Mouse (Mus musculus) forebrain, postnatal 0 days (tissue): ENCODE data around the gene Noxred1. TPM values are rescaled to one million over a fixed set of nuclear protein-coding genes. Genes with fewer than 3 reads are reported as not detected.
A peak's percentile ranks its signal among the peaks of the same experiment; 100 is the strongest.

Experiments
- ATAC-seq: fragments of 200-750 bp; cut with Nextera tagmentation; 2 replicates; pipeline ENCODE4 v1.8.0; 2017; ENCODE audit warnings: mild to moderate bottlenecking, moderate library complexity
- DNase-seq: peaks from one replicate; pipeline ENCODE4 v3.0.0-alpha.2; 2015
- H3K27ac ChIP-seq: fragments of 300-500 bp; sonication (generic); 2 replicates; pipeline ENCODE4 v1.5.1; 2014; ENCODE audit warnings: low read depth, mild to moderate bottlenecking, antibody characterized with exemption, low read length, moderate library complexity, mixed read lengths
- H3K27me3 ChIP-seq: fragments of 300-500 bp; sonication (generic); 2 replicates; pipeline ENCODE4 v1.6.1; 2014; ENCODE audit warnings: mild to moderate bottlenecking, low read length, mixed read lengths; ENCODE audit not compliant: insufficient read depth
- H3K36me3 ChIP-seq: fragments of 300-500 bp; sonication (generic); 2 replicates; pipeline ENCODE4 v1.6.1; 2014; ENCODE audit warnings: mild to moderate bottlenecking, moderate library complexity; ENCODE audit not compliant: insufficient read depth
- H3K4me1 ChIP-seq: fragments of 300-500 bp; sonication (generic); 2 replicates; pipeline ENCODE4 v1.6.1; 2014; ENCODE audit warnings: antibody characterized with exemption; ENCODE audit not compliant: insufficient read depth
- H3K4me2 ChIP-seq: fragments of 300-500 bp; sonication (generic); 2 replicates; pipeline ENCODE4 v1.6.1; 2014; ENCODE audit warnings: low read depth, mild to moderate bottlenecking, moderate library complexity
- H3K4me3 ChIP-seq: fragments of 300-500 bp; sonication (generic); 2 replicates; pipeline ENCODE4 v1.5.1; 2014; ENCODE audit warnings: low read depth, low read length, mixed read lengths
- H3K9ac ChIP-seq: fragments of 300-500 bp; sonication (generic); 2 replicates; pipeline ENCODE4 v1.6.1; 2014; ENCODE audit warnings: mild to moderate bottlenecking
- H3K9me3 ChIP-seq: fragments of 300-500 bp; sonication (generic); 2 replicates; pipeline ENCODE4 v1.6.1; 2016; ENCODE audit warnings: low read length
- CTCF ChIP-seq: sonication (generic); IDR thresholded peaks from 2 replicates; pipeline ENCODE4 v1.5.1; 2016; ENCODE audit warnings: antibody characterized with exemption, control low read depth, low read depth
- WGBS: fragments of 180-500 bp; shearing (Covaris S2); extraction: QIAGEN DNeasy Blood & Tissue Kit; methylation state at CpG from one replicate; pipeline ENCODE4 v1.1.7; 2014; 5-methylcytosine and 5-hydroxymethylcytosine counted together
- polyA plus RNA-seq: library from polyadenylated mRNA; unstranded; fragments of >200 nt; fragmentation: Nextera tagmentation; extraction: Ambion mirVana; gene quantifications from 2 replicates; pipeline ENCODE4 v1.2.1, GENCODE M21; 2015
- total RNA-seq: library from RNA; depleted of rRNA; stranded (reverse); fragments of >200 nt; gene quantifications from 2 replicates; pipeline ENCODE4 v1.2.3, GENCODE M21; 2014

The Noxred1 gene
- total and polyA plus RNA-seq, 2 experiments from 2014 or later: 0.21 to 0.48 TPM

DNA sequence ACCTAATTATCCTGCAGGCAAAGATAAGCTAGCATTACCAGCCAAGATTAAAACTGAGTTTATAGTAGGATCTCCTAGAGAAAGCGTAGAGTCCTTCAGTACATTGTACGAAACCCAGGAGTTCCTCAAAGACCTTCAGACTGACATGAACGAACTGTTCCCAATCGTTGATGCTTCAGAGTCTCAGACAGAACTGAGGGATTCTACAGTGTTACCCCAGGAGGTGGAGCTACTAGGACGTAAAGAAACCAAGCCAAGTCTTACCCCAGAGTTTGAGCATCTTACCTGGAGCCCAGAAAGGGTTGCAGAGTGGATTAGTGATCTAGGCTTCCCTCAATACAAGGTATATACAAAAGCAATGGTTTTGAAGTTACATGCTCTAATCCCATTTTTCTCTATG is 36.8 kb downstream of the Noxred1 start:
- Histone ChIP-seq H3K27ac (no peak overlapping the region), H3K9ac (no peak overlapping the region), H3K36me3 (no peaks in the 10 kb centered on the region), H3K4me1 (peaks cover 8% of the 10 kb centered on the region; the same call in 1 of the 2 replicates), H3K27me3 (no peaks in the 10 kb centered on the region), H3K4me2 (no peak overlapping the region), H3K9me3 (no peaks in the 10 kb centered on the region), H3K4me3 (no peak overlapping the region)
- no peak for TF ChIP-seq CTCF
- DNase-seq: no peak
- no peak for ATAC-seq
- 71% methylated on average over 5 of the region's 5 CpGs for WGBS

DNA sequence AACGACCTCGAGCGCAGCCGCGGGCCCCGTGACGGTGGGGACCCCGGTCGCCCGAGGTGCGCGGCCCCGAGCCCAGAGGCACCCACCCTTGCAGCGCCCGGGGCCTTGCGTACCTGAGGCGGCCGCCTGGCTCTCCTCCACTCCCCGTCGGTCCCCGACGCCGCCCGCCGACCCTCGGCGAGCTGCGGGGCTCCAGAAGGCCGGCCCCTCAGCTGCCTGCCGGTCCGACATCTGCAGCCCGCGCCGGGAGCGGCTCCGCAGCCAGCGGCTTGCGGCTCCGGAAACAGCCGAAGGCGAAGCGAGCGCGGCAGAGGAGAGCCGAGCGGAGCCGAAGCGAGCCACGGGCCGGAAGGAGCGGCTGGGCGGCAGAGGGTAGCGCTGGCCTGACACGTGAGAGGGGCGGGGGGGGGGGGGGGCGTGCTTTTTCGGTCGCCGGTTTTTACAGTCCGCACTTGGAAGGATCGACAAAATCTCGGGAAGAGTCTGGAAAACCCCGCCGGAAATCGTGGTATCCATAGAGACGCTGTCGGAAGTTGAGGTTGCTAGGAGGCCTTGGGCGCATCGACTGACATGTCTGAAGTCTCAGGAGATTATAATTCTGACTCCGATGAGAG is 38.5 kb downstream of the Noxred1 start, which contains the start of gene Tmed8:
Gene Tmed8 (minus strand): TSS at position 482 of the 614 bp plus-strand sequence.
- WGBS: 2% methylated on average over 68 of the region's 70 CpGs
- Histone ChIP-seq H3K9me3 (no peaks in the 10 kb centered on the region), H3K27me3 (no peaks in the 10 kb centered on the region), H3K36me3 (no peaks in the 10 kb centered on the region), H3K4me3 (peak within 1 kb of the TSS; percentile 91), H3K4me2 (peak within 1 kb of the TSS; percentile 81), H3K27ac (peak within 1 kb of the TSS; percentile 95), H3K9ac (peak within 1 kb of the TSS; percentile 92), H3K4me1 (peaks cover 8% of the 10 kb centered on the region; the same call in 1 of the 2 replicates)
- TF ChIP-seq CTCF: no peak
- peak; percentile 94 for ATAC-seq
- DNase-seq: peak; percentile 91

DNA sequence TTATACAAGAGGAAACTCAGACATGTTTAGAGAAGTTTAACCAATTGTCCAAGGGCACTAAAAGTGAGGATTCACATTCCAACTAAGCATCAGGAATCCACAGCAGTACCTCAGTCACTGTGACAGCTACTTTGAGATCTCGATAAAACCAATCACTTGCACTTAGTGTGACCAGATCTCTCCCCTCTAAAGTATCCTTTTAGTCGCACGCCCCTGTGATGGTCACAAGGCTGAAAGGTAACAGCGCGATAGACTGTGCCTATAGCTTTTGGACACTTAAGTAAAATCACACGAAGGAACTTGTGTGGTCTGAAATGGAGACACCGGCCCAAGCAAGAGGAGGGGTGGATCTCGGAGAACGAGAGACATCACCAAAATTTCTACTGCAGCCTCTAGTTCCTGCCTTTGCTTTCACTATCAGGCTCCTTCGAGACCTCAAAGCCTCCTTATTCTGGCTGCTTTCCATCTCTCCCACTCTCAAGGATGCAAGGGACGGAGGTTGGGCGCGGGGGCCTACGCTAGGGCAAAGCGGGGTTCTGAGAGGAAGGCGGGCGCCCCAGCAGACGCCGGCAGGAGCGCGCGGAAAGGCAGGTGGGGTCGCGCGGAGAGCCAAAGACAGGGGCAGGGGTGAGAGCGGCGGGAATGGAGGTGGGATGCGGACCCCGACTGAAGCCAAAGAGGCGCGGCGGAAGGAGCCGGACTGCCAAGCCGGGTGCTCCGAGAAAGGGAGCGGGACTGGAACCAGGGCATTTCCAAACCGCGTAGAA is 39.1 kb downstream of the Noxred1 start, which contains the start of gene Samd15:
Gene Samd15 (plus strand): TSS at position 518 of the 767 bp plus-strand sequence.
- Histone ChIP-seq H3K9me3 (no peaks in the 10 kb centered on the region), H3K4me1 (peaks cover 8% of the 10 kb centered on the region; the same call in 1 of the 2 replicates), H3K27me3 (no peaks in the 10 kb centered on the region), H3K4me2 (peak within 1 kb of the TSS; percentile 81), H3K36me3 (no peaks in the 10 kb centered on the region), H3K27ac (peak within 1 kb of the TSS; percentile 95), H3K4me3 (peak within 1 kb of the TSS; percentile 91), H3K9ac (peak within 1 kb of the TSS; percentile 92)
- no peak for TF ChIP-seq CTCF
- DNase-seq (peak; percentile 60), ATAC-seq (peak; percentile 56)
- WGBS: 2% methylated on average over 36 of the region's 38 CpGs

DNA sequence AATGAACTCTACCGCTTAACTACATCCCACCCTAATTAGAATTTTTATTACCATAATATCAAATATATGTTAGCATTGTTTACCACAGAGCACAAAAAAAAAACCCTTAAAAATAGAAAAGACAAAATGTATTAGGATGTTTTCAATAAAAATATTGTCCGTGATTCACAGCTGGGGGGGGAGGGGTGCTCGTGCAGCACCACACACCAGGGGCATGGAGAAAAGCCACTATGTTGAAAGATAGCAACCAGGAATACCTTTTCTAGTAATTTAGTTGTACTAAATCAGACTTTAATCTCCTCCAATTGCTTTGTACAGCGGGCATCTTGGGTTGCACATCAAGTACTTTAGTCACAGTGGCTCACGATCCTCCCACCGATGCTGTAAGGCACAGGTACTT is 39.7 kb downstream of the Noxred1 start:
- 42% methylated on average over 6 of the region's 6 CpGs for WGBS
- ATAC-seq (no peak), DNase-seq (no peak)
- Histone ChIP-seq H3K4me1 (peaks cover 8% of the 10 kb centered on the region; the same call in 1 of the 2 replicates), H3K27ac (no peak overlapping the region), H3K36me3 (no peaks in the 10 kb centered on the region), H3K27me3 (no peaks in the 10 kb centered on the region), H3K4me3 (peak overlapping the region; percentile 91), H3K9me3 (no peaks in the 10 kb centered on the region), H3K9ac (peak overlapping the region; percentile 92), H3K4me2 (peak overlapping the region; percentile 81)
- no peak for TF ChIP-seq CTCF

DNA sequence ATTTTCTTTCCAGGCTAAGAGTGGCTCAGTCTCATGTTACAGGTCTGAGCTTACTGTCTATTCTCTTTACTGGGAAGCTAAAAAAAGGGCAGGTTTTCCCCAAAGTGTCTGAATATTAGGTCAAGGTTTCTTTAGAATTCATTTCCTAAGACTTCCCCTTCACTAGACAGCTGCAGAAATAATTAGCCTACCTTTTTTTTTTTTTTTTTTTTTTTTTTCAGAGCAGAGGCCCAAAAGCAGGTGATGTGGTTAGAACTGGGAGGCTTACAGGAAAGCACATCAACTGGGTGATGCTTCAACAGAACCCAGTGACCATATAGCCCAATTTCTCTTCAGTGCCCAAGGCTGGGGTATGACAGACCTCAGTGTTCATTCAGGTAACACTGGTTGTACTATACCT is 42.2 kb downstream of the Noxred1 start:
- no peak overlapping the region for H3K27ac ChIP-seq
- H3K36me3 ChIP-seq: no peaks in the 10 kb centered on the region
- no peak overlapping the region for H3K4me3 ChIP-seq
- no peak overlapping the region for H3K9ac ChIP-seq
- peaks cover 8% of the 10 kb centered on the region; the same call in 1 of the 2 replicates for H3K4me1 ChIP-seq
- H3K27me3 ChIP-seq: no peaks in the 10 kb centered on the region
- no peaks in the 10 kb centered on the region for H3K9me3 ChIP-seq
- H3K4me2 ChIP-seq: no peak overlapping the region
- TF ChIP-seq CTCF: no peak
- DNase-seq (no peak), ATAC-seq (no peak)

DNA sequence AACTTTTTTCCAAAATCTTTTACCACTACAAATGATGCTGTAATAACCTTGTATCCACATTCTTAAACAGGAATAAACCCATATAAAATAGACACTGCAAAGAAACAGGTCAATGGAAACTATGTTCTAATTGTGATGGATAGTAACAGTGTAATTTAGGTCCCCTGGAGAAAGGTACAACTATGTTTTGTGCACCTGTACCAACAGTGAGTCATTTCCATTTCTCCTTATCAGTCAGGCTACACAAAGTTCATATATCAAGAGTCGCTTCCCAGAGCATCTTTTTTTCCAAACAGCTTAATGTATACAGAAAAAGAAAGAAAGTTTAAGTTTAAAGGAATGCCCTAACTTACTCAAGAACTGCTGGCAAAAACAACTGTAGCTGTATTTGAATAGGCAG is 43.5 kb downstream of the Noxred1 start:
- H3K27me3 ChIP-seq: no peaks in the 10 kb centered on the region
- H3K27ac ChIP-seq: no peak overlapping the region
- H3K36me3 ChIP-seq: no peaks in the 10 kb centered on the region
- WGBS: 84% methylated on average over 1 of the region's 1 CpGs
- H3K9ac ChIP-seq: no peak overlapping the region
- no peak overlapping the region for H3K4me3 ChIP-seq
- peaks cover 5% of the 10 kb centered on the region; the same call in 1 of the 2 replicates for H3K4me1 ChIP-seq
- ATAC-seq: no peak
- TF ChIP-seq CTCF: no peak
- H3K9me3 ChIP-seq: no peaks in the 10 kb centered on the region
- DNase-seq: no peak
- H3K4me2 ChIP-seq: no peak overlapping the region

DNA sequence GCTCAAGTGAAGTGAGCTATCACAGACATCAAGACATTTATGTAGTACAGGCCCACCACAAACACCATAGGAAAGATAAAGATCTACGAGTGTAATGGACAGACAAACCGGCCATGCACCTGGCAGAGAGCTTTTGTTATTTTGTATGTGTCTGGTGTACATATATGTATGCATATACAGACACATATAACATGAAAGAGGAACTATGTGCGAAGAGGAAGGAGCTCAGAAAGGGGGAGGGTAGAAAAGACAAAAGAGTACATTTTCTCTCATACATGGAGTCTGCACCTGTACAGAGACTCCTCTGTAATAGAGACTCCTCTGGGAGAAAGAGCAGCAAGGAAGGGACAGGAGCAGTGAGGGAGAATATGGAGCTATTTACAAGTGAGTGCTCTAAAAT is 45.5 kb downstream of the Noxred1 start:
- ATAC-seq: no peak
- no peaks in the 10 kb centered on the region for H3K9me3 ChIP-seq
- no peak overlapping the region for H3K27ac ChIP-seq
- H3K4me2 ChIP-seq: no peak overlapping the region
- no peaks in the 10 kb centered on the region for H3K4me1 ChIP-seq
- no peak for TF ChIP-seq CTCF
- no peaks in the 10 kb centered on the region for H3K27me3 ChIP-seq
- 91% methylated on average over 3 of the region's 3 CpGs for WGBS
- H3K36me3 ChIP-seq: no peaks in the 10 kb centered on the region
- DNase-seq: no peak
- no peak overlapping the region for H3K9ac ChIP-seq
- H3K4me3 ChIP-seq: no peak overlapping the region
